Mouse (Mus musculus) cerebellum, adult 2 months (tissue): Measurements from ENCODE around the gene Astn2. TPM values are rescaled to one million over a fixed set of nuclear protein-coding genes. Genes with fewer than 3 reads are reported as not detected.

Experiments
- DNase-seq, 2 experiments: peaks; one replicate each; pipeline ENCODE4 v3.0.0; 2021
- H3K27ac ChIP-seq: fragments of 200-500 bp; 2 replicates; pipeline ENCODE4 v1.5.1; 2012; ENCODE audit warnings: low read length, control low read depth, inconsistent platforms; ENCODE audit not compliant: insufficient read depth
- H3K27me3 ChIP-seq: fragments of 200-500 bp; 2 replicates; pipeline ENCODE4 v1.6.1; 2012; ENCODE audit warnings: inconsistent platforms, mild to moderate bottlenecking, low read length, moderate library complexity; ENCODE audit not compliant: control insufficient read depth, insufficient read depth
- H3K4me1 ChIP-seq: fragments of 200-500 bp; 2 replicates; pipeline ENCODE4 v1.6.1; 2011; ENCODE audit warnings: low read length; ENCODE audit not compliant: control insufficient read depth, insufficient read depth
- H3K4me3 ChIP-seq: fragments of 200-500 bp; replicated peaks from 2 replicates; pipeline ENCODE3; 2011; ENCODE audit warnings: mild to moderate bottlenecking, low read depth, low read length, control low read depth; ENCODE audit not compliant: insufficient read depth
- CTCF ChIP-seq: fragments of 200-500 bp; IDR thresholded peaks from 2 replicates; pipeline ENCODE4 v1.5.1; 2011; ENCODE audit warnings: low read depth, mild to moderate bottlenecking, control low read depth, low read length, moderate library complexity, borderline replicate concordance; ENCODE audit not compliant: insufficient read depth
- POLR2A ChIP-seq: fragments of 200-500 bp; IDR thresholded peaks from 2 replicates; pipeline ENCODE4 v1.6.1; 2011; ENCODE audit warnings: low read length, control low read depth, borderline replicate concordance; ENCODE audit not compliant: insufficient read depth
- WGBS: fragments of 180-500 bp; shearing (Covaris S2); methylation state at CpG from one replicate; pipeline ENCODE4 v1.1.7; 2018; 5-methylcytosine and 5-hydroxymethylcytosine counted together
- polyA plus RNA-seq: library from polyadenylated mRNA; depleted of rRNA; stranded (reverse); fragments of >200 nt; gene quantifications from 2 replicates; pipeline ENCODE4 v1.2.3, GENCODE M21; 2012

Astn2 gene
- polyA plus RNA-seq, 1 experiment: 56.9 TPM

GRCm38 (mm10) chr4:65495705-65496462 is 908.5 kb downstream of the Astn2 start:
- Histone ChIP-seq H3K4me3 (no peak overlapping the region), H3K4me1 (peaks cover 11% of the 10 kb centered on the region; the same call in 1 of the 2 replicates), H3K27me3 (no peaks in the 10 kb centered on the region), H3K27ac (no peak overlapping the region)
- DNase-seq: no peak
- 76% methylated on average over 6 of the region's 6 CpGs for WGBS
- no peak for TF ChIP-seq CTCF
- no peak for TF ChIP-seq POLR2A

GRCm38 (mm10) chr4:65491541-65491940 is 912.9 kb downstream of the Astn2 start:
- H3K4me3 ChIP-seq: no peak overlapping the region
- H3K27ac ChIP-seq: no peak overlapping the region
- no peak for TF ChIP-seq POLR2A
- no peak for TF ChIP-seq CTCF
- no peak for DNase-seq
- H3K27me3 ChIP-seq: no peaks in the 10 kb centered on the region
- WGBS: 16% methylated on average over 2 of the region's 2 CpGs
- peaks cover 11% of the 10 kb centered on the region; the same call in 1 of the 2 replicates for H3K4me1 ChIP-seq

GRCm38 (mm10) chr4:65489711-65490110 is 914.7 kb downstream of the Astn2 start:
- no peak for TF ChIP-seq POLR2A
- TF ChIP-seq CTCF: no peak
- WGBS: 76% methylated on average over 3 of the region's 3 CpGs
- Histone ChIP-seq H3K27me3 (no peaks in the 10 kb centered on the region), H3K4me3 (no peak overlapping the region), H3K27ac (no peak overlapping the region), H3K4me1 (peaks cover 6% of the 10 kb centered on the region; the same call in 1 of the 2 replicates)
- DNase-seq: no peak

GRCm38 (mm10) chr4:65481632-65482031 is 922.8 kb downstream of the Astn2 start:
- H3K4me1 ChIP-seq: peaks cover 11% of the 10 kb centered on the region
- no peak overlapping the region for H3K4me3 ChIP-seq
- H3K27me3 ChIP-seq: no peaks in the 10 kb centered on the region
- H3K27ac ChIP-seq: no peak overlapping the region
- no peak for TF ChIP-seq CTCF
- TF ChIP-seq POLR2A: no peak
- DNase-seq: no peak
- 68% methylated on average over 5 of the region's 5 CpGs for WGBS

GRCm38 (mm10) chr4:65477106-65477505 is 927.3 kb downstream of the Astn2 start:
- Histone ChIP-seq H3K27ac (no peak overlapping the region), H3K27me3 (no peaks in the 10 kb centered on the region), H3K4me1 (peaks cover 11% of the 10 kb centered on the region), H3K4me3 (no peak overlapping the region)
- 25% methylated on average over 6 of the region's 6 CpGs for WGBS
- DNase-seq: peak; percentile 42
- TF ChIP-seq POLR2A: no peak
- TF ChIP-seq CTCF: no peak

GRCm38 (mm10) chr4:65475925-65476560 is 928.4 kb downstream of the Astn2 start:
- WGBS: 38% methylated on average over 4 of the region's 4 CpGs
- Histone ChIP-seq H3K27ac (no peak overlapping the region), H3K4me3 (no peak overlapping the region), H3K27me3 (no peaks in the 10 kb centered on the region), H3K4me1 (peaks cover 9% of the 10 kb centered on the region)
- TF ChIP-seq POLR2A: no peak
- TF ChIP-seq CTCF: no peak
- DNase-seq: peak in 1 of 2 experiments; percentile 39

- DNase-seq: no peak
- peaks cover 9% of the 10 kb centered on the region for H3K4me1 ChIP-seq
- H3K4me3 ChIP-seq: no peak overlapping the region
- TF ChIP-seq POLR2A (no peak), CTCF (no peak)
- 15% methylated on average over 5 of the region's 5 CpGs for WGBS
- no peaks in the 10 kb centered on the region for H3K27me3 ChIP-seq
- no peak overlapping the region for H3K27ac ChIP-seq
These were observed 931.3 kb downstream of the Astn2 start for GRCm38 (mm10) chr4:65473141-65473540.

- no peak overlapping the region for H3K27ac ChIP-seq
- peak; percentile 15 to 27 for DNase-seq
- TF ChIP-seq CTCF (no peak), POLR2A (no peak)
- 50% methylated on average over 4 of the region's 4 CpGs for WGBS
- H3K4me1 ChIP-seq: no peaks in the 10 kb centered on the region
- H3K27me3 ChIP-seq: no peaks in the 10 kb centered on the region
- H3K4me3 ChIP-seq: no peak overlapping the region
These were observed 955.2 kb downstream of the Astn2 start for GRCm38 (mm10) chr4:65449171-65449570.
